Mouse (Mus musculus) erythroblast, embryonic 14.5 days (primary cell): Measurements from ENCODE around the gene Dnajb8.

ENCODE experiments used
- GATA1 ChIP-seq: IDR thresholded peaks from 2 replicates; pipeline ENCODE4 v1.6.1; 2012; ENCODE audit warnings: low read length, inconsistent platforms, mixed read lengths
- TAL1 ChIP-seq: IDR thresholded peaks from 3 replicates; pipeline ENCODE4 v1.6.1; 2012; ENCODE audit warnings: low read length, inconsistent platforms, mixed read lengths

GRCm38 (mm10) chr6:88189312-88190042 lies 32.6 kb upstream of the Dnajb8 start:
- TF ChIP-seq GATA1 (no peak), TAL1 (no peak)
